Mouse (Mus musculus) megakaryocyte, embryonic 14.5 days (primary cell): Measurements from ENCODE around the gene Parl. TPM values are rescaled to one million over a fixed set of nuclear protein-coding genes. Genes with fewer than 3 reads are reported as not detected.

Source experiments
- H3K27me3 ChIP-seq: replicated peaks from 2 replicates; pipeline ENCODE3; 2012; ENCODE audit warnings: inconsistent platforms
- H3K36me3 ChIP-seq: replicated peaks from 2 replicates; pipeline ENCODE3; 2012; ENCODE audit warnings: low read length, inconsistent platforms, mixed read lengths
- H3K4me1 ChIP-seq: 2 replicates; pipeline ENCODE4 v1.6.1; 2012; ENCODE audit warnings: inconsistent platforms
- H3K4me3 ChIP-seq: replicated peaks from 2 replicates; pipeline ENCODE3; 2012; ENCODE audit warnings: moderate library complexity, mild to moderate bottlenecking, inconsistent platforms
- H3K9me3 ChIP-seq: 2 replicates; pipeline ENCODE4 v1.6.1; 2012; ENCODE audit warnings: inconsistent platforms
- FLI1 ChIP-seq: IDR thresholded peaks from 2 replicates; pipeline ENCODE4 v1.6.1; 2012; ENCODE audit warnings: low read length, inconsistent platforms, mixed read lengths
- GATA1 ChIP-seq: IDR thresholded peaks from 3 replicates; pipeline ENCODE4 v1.6.1; 2012; ENCODE audit warnings: mixed read lengths, low read length, inconsistent platforms, borderline replicate concordance
- polyA plus RNA-seq: library from polyadenylated mRNA; stranded (reverse); fragments of >175 nt; gene quantifications from 2 replicates; pipeline ENCODE4 v1.2.3, GENCODE M21; 2012; ENCODE audit warnings: low replicate concordance; ENCODE audit not compliant: insufficient read depth

The Parl gene
- polyA plus RNA-seq, result 30.1 and 165 TPM in 2 replicates

DNA sequence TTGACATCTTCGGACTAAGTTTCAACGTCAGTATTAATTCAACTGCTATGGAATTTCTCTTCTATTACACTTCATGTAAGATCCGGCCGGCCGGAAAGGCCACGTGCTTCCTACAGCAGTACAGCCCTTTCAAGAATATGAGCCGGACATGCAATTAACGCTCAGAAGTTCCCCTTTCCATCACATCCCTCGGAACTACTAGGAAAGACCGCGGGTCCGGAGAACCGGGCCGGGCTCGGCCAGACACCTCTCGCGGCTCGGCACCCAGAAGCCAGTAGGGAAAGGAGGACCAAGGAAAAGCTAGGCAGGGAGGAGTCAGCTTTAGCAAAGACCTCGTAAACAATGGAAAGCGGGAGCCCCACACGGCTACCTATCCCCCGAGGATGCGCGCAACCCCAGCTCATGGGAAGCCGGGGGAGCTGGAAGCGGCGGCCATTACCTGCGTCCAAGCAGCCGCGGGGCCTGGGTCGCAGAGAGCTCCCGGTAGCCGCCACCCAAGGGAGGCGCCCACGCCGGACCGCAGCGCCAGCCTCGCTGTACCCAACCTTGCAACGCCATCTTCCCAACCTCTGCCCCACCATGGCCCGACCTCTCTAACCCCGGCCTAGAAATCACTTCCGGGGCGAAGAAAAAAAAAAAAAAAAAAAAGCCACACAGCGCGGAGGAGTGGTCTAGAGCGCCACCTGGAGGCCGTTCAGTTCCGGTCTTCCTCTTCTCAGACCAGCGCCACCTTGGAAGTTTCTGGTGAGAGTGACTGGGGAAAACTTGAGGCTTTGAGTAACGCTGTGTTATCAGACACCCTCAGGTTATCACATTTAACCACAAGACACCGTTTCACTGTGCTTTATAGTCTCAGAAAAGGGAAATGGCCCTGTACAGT lies at the start of gene Parl:
Gene Parl (minus strand): TSS at position 618 of the 880 bp plus-strand sequence.
- H3K27me3 ChIP-seq, result no peaks in the 10 kb centered on the region
- peaks cover 20% of the 10 kb centered on the region for H3K36me3 ChIP-seq
- no peaks in the 10 kb centered on the region for H3K9me3 ChIP-seq
- H3K4me3 ChIP-seq, result peak within 1 kb of the TSS; percentile 96
- peaks cover 49% of the 10 kb centered on the region for H3K4me1 ChIP-seq
- no peak for TF ChIP-seq FLI1
- TF ChIP-seq GATA1, result no peak

DNA sequence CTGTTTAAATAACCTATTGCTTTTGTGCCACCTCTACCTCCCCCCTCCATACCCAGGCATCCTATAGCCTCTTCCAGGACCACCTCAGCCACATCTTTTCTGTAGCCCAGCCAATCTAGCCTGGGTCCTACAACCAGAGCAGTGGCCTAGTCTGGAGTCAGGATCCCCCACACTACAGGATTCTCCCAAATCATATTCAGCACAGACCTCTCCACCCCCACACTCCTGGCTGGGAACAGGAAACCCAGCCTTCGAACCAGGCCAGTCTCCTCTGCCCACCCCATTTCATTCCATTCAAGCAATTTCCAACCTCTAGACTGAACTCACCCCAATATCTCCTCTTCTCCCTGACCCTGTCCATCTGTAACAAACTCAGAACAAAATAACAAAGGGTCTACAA lies 43.3 kb upstream of the Parl start:
- Histone ChIP-seq H3K4me1 (no peaks in the 10 kb centered on the region), H3K9me3 (no peaks in the 10 kb centered on the region), H3K4me3 (no peak overlapping the region), H3K36me3 (peaks cover 91% of the 10 kb centered on the region), H3K27me3 (no peaks in the 10 kb centered on the region)
- TF ChIP-seq FLI1, result no peak
- TF ChIP-seq GATA1, result no peak

DNA sequence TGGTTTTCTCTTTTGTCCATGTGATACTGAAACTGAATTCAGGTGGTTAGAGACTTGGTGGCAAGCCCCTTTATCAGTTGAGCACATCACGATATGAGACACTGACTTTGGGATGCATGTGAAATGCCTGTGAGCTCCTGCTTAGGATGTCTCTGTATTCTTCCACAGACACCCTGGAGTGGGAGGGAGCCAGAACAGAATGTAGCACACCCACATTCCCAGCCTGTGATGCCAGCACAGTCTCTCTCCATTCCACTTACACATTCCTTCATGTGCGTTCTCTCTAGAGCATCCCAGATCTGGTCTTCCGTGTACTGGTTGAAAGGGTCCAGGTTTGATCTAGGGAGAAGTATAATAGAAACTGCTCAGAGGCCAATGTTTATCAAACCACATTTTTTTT lies 36.4 kb upstream of the Parl start:
- Histone ChIP-seq H3K9me3 (no peaks in the 10 kb centered on the region), H3K4me3 (no peak overlapping the region), H3K27me3 (no peaks in the 10 kb centered on the region), H3K36me3 (peaks cover 88% of the 10 kb centered on the region), H3K4me1 (no peaks in the 10 kb centered on the region)
- no peak for TF ChIP-seq FLI1
- no peak for TF ChIP-seq GATA1

DNA sequence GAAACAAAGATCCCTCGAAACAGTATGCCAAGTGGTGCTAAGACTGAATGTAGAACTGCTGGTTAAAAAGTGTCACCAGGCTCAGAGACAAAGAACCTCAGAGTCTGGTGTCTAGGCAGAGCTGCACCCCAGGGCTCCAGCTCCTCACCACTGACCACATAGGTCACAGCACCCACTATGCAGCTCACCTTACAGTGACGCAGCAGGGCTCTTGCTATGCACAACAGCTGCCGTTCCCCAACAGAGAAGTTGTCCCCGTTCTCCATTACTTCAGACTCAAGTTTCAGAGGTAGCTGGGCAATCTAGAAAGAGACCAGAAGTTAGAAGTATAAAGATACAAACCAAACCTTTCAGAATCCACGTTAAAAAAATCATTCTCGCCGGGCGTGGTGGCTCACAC lies 32.7 kb upstream of the Parl start:
- no peak for TF ChIP-seq GATA1
- H3K4me3 ChIP-seq, result no peak overlapping the region
- H3K4me1 ChIP-seq, result no peaks in the 10 kb centered on the region
- H3K36me3 ChIP-seq, result peaks cover 91% of the 10 kb centered on the region
- H3K9me3 ChIP-seq, result no peaks in the 10 kb centered on the region
- no peaks in the 10 kb centered on the region for H3K27me3 ChIP-seq

DNA sequence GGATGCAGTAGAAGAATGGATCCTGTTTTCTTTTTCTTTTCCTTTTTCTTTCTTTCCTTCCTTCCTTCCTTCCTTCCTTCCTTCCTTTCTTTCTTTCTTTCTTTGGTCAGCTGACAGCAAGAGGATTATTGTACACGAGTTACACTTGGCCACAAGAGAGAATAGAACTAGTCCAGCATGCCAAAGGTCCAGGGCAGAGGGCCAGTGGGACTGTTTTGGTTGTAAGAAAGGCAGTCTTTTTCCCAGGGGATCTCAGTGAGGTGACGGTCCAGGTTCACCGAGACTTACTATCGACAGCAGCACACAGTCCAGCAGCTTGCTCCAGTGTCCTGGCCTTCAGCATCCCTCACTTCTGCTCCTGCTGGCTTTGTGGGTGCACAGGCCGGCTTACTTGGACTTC lies 26.1 kb upstream of the Parl start:
- Histone ChIP-seq H3K9me3 (no peaks in the 10 kb centered on the region), H3K4me1 (peaks cover 9% of the 10 kb centered on the region), H3K4me3 (no peak overlapping the region), H3K36me3 (peaks cover 42% of the 10 kb centered on the region), H3K27me3 (peaks cover 2% of the 10 kb centered on the region)
- no peak for TF ChIP-seq FLI1
- no peak for TF ChIP-seq GATA1

DNA sequence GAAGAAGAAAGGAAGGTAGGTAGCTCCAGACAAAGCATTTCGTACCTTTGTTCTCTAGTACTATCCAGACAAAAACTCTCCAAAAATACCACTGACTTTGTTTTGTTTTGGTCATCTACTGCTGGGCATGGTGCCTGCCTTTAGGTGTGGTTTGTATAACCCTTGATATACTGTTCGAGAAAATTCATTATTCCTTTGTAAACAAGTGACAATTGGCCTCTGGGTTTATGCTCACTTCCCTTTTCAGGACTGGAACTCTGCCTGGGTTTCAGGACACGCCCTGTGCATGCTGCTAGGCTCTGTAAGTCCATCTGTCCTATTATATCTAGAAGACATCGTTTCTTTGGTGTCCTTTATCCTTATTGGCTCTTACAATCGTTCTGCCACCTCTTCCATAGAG lies 23.1 kb upstream of the Parl start, which contains the start of gene Cyp2ab1:
Gene Cyp2ab1 (minus strand): TSS at position 119 of the 400 bp plus-strand sequence.
- Histone ChIP-seq H3K4me3 (no peak within 1 kb of the TSS), H3K36me3 (peaks cover 13% of the 10 kb centered on the region), H3K27me3 (peaks cover 6% of the 10 kb centered on the region), H3K4me1 (peaks cover 9% of the 10 kb centered on the region), H3K9me3 (no peaks in the 10 kb centered on the region)
- no peak for TF ChIP-seq GATA1
- no peak for TF ChIP-seq FLI1

DNA sequence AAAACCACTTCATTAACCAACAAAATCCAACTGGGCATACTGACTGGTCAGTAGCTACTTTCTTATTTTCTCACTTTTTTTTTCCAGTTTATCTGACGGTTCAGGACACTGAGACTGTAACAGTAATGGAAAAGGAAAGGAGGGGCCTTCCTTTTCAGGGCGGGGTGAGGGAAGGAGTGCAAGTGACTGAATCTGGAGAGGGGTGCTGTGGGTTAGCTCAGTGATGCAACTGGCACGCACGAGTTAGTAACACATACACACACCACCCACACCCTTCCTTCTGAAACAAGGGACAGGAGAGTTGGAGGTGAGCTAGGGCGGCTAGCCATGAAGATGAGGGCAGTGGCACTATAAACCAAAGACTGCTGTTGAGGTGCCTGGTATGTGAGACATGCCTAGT lies 21.7 kb upstream of the Parl start:
- H3K4me1 ChIP-seq, result peaks cover 9% of the 10 kb centered on the region
- H3K36me3 ChIP-seq, result peaks cover 3% of the 10 kb centered on the region
- peaks cover 6% of the 10 kb centered on the region for H3K27me3 ChIP-seq
- TF ChIP-seq GATA1, result no peak
- no peak for TF ChIP-seq FLI1
- peak overlapping the region; percentile 57 for H3K4me3 ChIP-seq
- H3K9me3 ChIP-seq, result no peaks in the 10 kb centered on the region

DNA sequence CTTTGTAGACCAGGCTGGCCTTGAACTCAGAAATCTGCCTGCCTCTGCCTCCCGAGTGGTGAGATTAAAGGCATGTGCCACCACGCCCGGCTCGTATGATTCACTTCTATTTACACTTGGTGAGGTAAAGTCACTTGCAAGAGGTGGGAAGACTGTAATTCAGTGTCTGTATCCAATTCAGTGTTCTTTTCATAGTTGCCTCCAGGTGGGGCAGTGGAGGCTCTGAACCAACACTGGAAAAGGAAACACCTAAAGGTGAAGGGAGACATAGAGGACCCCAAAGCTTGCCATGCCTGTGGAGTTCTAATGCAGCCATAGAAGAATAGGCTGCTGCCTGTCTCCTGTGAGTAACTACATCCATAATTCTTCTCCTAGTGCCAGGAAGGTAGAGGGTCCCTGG lies 20.1 kb upstream of the Parl start:
- H3K4me3 ChIP-seq, result no peak overlapping the region
- TF ChIP-seq FLI1 (no peak), GATA1 (no peak)
- H3K9me3 ChIP-seq, result no peaks in the 10 kb centered on the region
- peaks cover 6% of the 10 kb centered on the region for H3K27me3 ChIP-seq
- H3K36me3 ChIP-seq, result no peaks in the 10 kb centered on the region
- peaks cover 9% of the 10 kb centered on the region for H3K4me1 ChIP-seq

DNA sequence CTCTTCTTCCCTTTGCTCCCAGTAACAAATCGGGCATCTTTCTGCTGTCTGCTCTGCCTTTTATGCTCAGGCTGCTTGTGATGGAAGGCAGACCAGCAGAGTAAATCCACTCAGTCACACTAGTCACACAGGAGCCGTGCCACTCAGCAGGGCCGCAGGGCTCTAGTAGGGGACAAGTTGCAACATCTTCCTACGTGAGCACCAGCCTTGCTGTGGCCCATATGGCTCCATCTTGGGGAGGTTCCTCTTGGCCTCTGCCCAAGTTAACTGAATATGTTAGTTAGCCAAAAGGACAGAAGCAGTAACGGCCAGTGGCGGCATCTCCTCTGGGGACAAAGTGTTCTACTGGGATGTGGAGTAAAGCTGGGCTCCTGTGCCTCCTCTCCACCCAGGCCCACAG lies 14.6 kb upstream of the Parl start:
- TF ChIP-seq FLI1 (no peak), GATA1 (no peak)
- Histone ChIP-seq H3K27me3 (peaks cover 23% of the 10 kb centered on the region), H3K4me1 (no peaks in the 10 kb centered on the region; the same call in 1 of the 2 replicates), H3K4me3 (peak overlapping the region; percentile 3), H3K9me3 (no peaks in the 10 kb centered on the region), H3K36me3 (no peaks in the 10 kb centered on the region)

DNA sequence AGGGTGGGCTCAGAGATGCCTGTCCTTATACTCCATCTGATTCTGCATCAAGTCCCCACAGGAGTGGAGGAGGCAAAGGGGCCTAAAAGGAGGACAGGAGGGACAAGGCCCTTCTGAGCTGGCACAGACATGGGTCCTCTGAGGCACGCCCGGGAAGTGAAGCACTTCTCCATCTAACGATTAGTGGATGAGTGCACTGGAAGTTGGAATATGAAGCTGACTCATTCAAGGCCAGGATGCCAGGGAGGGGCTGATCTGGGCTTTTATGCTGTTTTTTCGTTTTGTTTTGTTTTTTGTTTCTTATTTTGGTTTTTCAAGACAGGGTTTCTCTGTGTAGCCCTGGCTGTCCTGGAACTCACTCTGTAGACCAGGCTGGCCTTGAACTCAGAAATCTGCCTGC lies 13.1 kb upstream of the Parl start:
- H3K4me3 ChIP-seq, result no peak overlapping the region
- H3K4me1 ChIP-seq, result peaks cover 5% of the 10 kb centered on the region; the same call in 1 of the 2 replicates
- H3K27me3 ChIP-seq, result peaks cover 31% of the 10 kb centered on the region
- H3K9me3 ChIP-seq, result no peaks in the 10 kb centered on the region
- H3K36me3 ChIP-seq, result no peaks in the 10 kb centered on the region
- TF ChIP-seq GATA1 (no peak), FLI1 (no peak)
